Mouse (Mus musculus): ENCODE results near the gene Fbxo22. TPM values are rescaled to one million over a fixed set of nuclear protein-coding genes. Genes with fewer than 3 reads are reported as not detected.
"Not testable (repeated sequence)": the region's sequence is repeated elsewhere in the genome, so short reads cannot be mapped to it uniquely, and the experiment has no call there.

Fbxo22 gene
- total RNA-seq, 4 experiments from 2014 or later, result 18.1 to 22.2 (median 19.9) TPM

DNA sequence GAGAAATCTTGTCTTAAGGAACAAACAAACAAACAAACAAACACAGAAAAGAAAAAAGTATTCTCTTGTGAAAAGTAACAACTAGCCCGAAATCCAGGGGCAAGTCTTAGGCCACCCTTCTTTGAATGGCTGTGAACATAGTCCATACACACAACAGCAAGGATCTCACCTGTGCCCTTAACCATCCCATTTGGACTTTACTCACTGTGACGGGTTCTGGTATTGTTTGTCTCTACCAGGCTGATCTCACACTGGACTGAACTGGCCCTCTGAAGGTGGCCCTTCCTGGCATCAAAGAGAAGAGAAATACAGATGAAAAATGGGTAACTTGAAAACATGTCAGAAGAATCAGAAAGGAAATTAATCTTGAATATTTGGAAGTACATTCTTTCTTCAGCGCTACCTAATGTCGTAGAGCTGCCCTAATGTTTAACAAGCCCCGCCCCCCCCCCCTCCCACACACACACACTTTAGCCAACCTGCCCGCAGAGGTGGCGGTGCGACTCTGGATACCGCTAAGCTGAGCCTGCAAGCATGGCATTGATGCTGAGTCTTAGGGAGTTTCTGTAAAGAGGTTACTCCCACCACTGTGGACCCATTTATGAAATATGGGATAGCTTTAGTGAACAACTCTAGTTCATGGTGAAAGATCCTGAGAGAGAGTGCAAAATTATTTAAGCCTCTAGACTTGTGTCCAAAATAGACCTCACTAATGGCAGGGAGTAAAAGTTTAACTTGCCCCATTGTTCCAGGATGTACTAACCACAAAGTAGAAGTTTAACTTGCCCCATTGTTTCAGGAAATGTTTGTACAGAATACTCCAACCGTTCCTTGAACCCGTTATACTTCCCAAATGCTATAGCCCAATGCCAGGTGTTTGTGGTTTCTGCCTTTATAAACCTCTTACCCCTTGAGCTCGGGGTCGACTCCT, 27.8 kb downstream of the Fbxo22 start:
- no peak for DNase-seq (ENCODE audit: low spot score in 2 of 2)

- DNase-seq (ENCODE audit: low spot score in 2 of 2), result no peak
Measured at GRCm38 (mm10) chr9:55240852-55241251, 32.1 kb downstream of the Fbxo22 start.

DNA sequence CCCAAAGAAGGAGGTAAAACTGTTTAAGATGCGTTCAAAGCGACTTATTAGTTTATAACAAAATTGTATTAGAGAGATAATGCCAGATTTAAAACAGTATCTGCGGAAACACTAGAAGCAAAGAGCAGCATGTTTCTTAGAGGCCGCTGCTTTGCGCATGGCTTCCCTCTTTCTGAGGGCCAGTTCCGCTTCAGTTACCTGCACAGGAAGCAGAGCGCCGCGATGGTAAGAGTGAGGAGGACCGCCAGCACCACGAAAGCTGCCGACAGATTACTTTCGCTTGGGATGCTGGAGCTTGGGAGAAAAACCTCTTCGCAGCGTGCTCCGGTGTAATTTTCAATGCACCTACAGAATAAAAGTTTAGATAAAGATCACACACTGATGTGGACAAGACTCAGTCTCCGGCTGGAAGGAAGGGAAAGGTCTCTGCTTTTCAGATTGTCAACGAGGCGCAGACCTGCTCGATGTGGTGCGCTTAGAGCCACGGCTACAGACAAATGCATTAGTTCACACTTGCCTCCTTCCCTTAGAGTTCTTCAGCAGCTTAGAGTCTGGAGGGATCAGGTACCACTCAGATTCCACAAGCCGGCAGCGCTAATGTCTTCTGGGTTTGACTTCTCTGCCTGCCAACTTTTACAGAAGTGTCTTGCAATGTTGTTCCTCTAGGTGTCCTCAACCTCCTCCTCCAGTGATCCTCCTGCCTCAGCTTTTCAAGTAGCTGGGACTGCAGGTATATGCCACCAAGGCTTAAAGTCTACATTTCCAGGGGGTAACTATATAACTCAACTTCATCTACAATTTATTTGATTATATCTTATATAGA, 33.3 kb downstream of the Fbxo22 start:
- DNase-seq (ENCODE audit: low spot score in 2 of 2), result no peak

GRCm38 (mm10) chr9:55243280-55243679, 34.6 kb downstream of the Fbxo22 start:
- no peak for DNase-seq (ENCODE audit: low spot score in 2 of 2)

DNA sequence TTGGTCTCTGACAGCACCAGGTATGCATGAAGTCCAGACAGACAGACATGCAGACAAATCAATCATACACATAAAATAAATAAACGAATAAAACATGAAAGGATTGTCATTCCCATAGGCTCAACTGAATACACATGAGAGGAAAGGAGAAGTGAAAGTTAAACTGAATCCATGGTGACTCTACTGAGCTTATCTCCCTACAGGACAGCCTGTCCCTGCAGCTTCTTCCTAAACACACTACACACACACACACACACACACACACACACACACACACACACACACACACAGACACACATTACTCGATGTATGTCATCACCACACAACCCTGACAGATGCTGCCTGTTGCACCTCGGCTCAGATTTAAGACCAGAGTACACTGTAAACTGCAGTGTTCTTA, 35.4 kb downstream of the Fbxo22 start:
- DNase-seq (ENCODE audit: low spot score in 2 of 2), result no peak

DNA sequence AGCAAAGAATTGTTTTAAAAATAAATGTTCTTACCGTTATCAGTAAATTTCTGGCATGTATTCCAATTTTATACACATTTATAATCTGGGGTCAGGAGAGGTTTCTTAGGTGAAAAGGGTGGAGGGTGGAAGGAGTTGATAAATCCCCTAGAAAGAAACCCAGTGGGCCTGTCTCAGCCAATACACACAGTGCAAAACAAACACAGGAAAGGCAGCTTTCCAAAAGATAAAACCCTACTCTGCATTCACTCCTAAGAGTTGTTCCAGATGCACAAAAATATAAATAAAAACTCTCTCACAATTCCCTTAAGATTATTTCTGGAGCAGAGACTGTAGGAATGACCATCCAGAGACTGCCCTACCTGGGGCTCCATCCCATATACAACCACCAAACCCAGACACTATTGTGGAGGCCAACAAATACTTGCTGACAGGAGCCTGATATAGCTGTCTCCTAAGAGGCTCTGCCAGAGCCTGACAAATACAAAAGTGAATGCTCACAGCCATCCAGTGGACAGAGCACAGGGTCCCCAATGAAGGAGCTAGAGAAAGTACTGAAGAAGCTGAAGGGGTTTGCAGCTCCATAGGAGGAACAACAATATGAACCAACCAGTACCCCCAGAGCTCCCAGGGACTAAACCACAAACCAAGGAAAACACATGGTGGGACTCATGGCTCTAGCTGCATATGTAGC, 36.5 kb downstream of the Fbxo22 start:
- not testable (repeated sequence) for DNase-seq (ENCODE audit: low spot score in 2 of 2)

- DNase-seq (ENCODE audit: low spot score in 2 of 2), result no peak
Measured at GRCm38 (mm10) chr9:55246440-55246839, 37.7 kb downstream of the Fbxo22 start.

DNA sequence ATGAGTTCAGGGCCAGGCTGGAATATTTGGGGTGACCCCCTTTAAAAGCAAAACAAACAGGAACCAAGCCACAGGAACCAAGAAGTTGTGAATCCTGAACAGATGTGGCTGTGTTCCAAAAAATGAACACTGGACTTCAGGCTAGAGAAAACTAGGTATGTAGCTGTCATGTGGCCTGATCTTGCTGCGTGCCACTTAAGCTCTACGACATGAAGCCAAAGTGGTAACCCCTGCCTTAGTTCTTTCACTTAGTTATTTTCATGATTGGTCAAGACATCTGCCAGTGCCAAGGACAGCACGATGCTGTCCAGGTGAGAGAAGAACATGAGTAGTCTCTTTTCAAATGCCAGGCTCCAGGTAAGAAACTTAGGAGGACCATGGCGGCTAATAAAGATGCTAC, 38.2 kb downstream of the Fbxo22 start:
- no peak for DNase-seq (ENCODE audit: low spot score in 2 of 2)

DNA sequence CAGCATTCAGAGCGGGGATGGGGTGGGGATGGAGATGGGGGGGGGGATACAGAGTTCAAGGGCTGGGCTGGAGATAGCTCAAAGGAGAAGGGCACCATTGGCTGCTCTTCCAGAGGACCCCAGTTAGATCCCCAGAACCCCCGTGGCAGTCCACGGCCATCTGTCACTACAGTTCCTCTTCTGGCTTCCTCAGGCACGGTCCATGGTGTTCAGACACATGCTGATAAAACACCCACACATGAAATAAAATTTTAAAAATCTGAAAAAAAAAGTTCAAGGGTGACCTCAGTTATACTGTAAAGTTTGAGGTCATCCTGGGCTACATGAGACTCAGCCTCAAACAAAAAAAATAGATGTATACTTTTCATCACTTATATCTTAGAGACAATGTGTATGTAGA, 39.7 kb downstream of the Fbxo22 start:
- DNase-seq (ENCODE audit: low spot score in 2 of 2), result no peak

DNA sequence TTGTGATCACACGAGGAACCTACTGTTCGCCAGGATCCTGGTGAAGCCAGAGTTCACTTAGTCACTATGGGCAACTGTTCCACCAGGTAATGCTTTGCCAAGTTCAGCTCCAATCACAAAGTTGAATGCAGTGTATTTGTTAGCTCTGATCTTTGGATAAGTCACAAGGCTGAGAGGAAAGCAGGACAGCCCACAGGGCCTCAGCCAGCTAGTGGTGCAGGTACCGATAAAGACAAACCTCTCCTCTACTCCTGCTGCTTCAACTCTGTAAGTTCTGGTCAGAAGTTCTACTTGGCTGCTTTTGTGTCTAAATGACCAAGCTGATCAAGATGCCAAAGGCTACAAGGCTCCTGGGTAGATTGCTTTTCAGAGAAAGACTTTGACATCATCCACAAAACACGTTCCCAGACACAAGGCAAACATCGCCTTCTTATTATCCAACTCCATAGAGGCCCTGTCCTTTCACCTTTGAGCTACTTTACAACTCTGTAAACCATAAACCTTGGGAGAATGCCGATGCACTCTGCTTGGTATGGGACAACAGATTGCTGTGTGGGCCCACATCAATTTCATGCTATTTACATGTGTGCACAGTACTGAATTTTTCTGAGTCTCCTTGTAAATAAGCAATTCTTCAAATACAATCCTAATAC, 42.0 kb downstream of the Fbxo22 start:
- DNase-seq (ENCODE audit: low spot score in 2 of 2), result no peak

GRCm38 (mm10) chr9:55252097-55252496, 43.4 kb downstream of the Fbxo22 start:
- DNase-seq (ENCODE audit: low spot score in 2 of 2), result not testable (repeated sequence)

DNA sequence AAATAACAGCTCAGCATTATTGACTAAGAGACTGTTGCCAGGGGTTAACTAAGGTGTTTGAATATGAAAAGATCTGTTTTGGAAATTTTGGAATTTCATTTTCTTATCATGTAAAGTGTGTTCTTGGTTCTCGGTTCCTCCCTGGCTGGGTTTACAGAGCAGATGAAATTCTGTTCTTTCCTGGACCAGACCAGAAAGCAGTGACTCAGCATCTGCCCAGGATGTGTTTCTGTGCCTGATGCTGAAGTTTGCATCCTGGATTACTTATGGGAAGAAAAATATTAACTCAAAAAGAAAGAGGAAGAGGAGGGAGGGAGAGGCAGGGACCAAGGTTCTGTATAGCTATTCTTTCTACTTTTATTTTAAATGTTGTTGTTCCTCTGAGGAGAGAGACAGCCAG, 45.1 kb downstream of the Fbxo22 start:
- no peak for DNase-seq (ENCODE audit: low spot score in 2 of 2)

DNA sequence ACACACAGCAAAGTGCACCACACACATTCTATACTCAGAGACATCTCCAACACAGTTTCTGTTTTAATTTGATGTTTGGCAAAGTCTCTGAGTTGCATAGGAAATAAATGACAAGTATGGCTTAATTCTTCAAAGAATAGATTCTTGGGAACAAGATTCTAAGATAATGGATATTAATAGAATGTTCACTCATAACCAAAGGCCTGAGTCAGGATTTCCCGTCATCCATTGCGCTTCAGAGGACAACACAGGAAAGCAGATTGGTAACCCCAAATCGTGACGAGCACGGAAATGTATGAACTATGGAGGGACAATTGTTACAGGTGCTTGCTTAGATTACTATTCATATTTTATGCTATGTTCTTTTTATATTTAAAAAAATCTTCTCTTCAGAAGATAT, 46.3 kb downstream of the Fbxo22 start:
- no peak for DNase-seq (ENCODE audit: low spot score in 2 of 2)

DNA sequence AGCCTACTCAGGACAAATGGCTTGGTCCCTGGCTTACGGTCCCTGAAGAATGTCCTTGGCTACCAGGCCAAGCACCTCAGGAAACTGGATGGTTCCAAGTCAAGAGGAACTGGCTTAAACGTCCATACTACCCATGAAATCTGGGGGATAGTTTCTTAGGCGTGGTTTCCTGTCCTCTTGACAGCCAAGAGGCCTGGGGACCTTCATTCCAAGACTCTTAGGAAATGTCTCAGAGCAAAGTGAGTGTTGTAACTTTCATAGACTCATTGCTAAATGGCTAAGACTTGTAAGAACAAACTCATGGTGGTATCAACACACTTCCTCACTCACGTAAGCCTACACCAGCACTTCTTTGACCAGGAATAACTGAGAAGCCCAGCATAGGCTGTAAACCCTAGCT, 46.9 kb downstream of the Fbxo22 start:
- no peak for DNase-seq (ENCODE audit: low spot score in 2 of 2)

DNA sequence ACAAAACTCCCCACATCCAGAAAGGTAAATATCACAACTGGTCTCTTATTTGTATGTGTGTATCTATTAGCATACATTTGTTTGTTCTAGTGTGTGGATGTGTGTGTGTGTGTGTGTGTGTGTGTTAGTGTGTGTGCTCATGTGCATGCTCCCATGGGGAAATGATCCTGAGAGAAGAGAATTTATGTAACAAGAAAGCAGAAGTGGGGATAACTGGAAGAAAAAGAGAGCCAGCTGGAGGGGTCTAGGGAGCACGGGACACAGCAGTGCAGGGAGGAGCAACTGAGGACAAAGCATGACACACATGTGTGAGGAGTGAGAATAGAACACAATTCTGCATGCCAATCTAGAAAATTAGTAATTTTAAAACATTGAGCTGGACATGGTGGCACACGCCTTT, 48.4 kb downstream of the Fbxo22 start:
- no peak for DNase-seq (ENCODE audit: low spot score in 2 of 2)

- no peak for DNase-seq (ENCODE audit: low spot score in 2 of 2)
Measured at GRCm38 (mm10) chr9:55259741-55260140, 51.0 kb downstream of the Fbxo22 start.

GRCm38 (mm10) chr9:55264356-55265302, 55.9 kb downstream of the Fbxo22 start:
- DNase-seq (ENCODE audit: low spot score in 2 of 2), result no peak

GRCm38 (mm10) chr9:55271960-55272560, 63.3 kb downstream of the Fbxo22 start:
- DNase-seq (ENCODE audit: low spot score in 2 of 2), result no peak

DNA sequence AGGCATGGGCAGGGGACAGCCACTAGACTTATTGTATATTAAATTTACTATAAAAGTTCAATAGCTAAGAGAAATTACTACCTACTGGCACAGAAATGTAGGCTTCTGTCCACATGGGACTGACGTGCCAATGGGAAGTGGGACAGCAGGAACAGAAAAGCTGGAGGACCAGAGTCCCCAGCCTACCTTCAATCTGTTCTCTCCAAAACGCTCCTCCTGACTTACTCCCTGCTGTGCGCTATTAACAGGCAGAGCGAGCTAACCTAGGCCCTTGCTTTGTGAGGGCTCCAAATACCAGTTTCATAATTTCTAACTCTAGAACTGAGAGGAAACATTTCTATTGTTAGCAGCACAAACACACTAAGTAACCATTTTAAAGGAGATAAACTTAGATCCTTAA, 65.2 kb downstream of the Fbxo22 start:
- no peak for DNase-seq (ENCODE audit: low spot score in 2 of 2)
